Mouse (Mus musculus): ENCODE results near the gene Zdbf2. TPM values are rescaled to one million over a fixed set of nuclear protein-coding genes. Genes with fewer than 3 reads are reported as not detected.
A peak's percentile ranks its signal among the peaks of the same experiment; 100 is the strongest.

Zdbf2 gene
- polyA plus RNA-seq, 1 experiment, result under 0.01 TPM

GRCm38 (mm10) chr1:63259916-63260741 lies 12.9 kb upstream of the Zdbf2 start:
- H3K9me3 ChIP-seq (ENCODE audit: control insufficient read depth, low read length), result no peaks in the 10 kb centered on the region
- peaks cover 99% of the 10 kb centered on the region for H3K27me3 ChIP-seq (ENCODE audit: control insufficient read depth)
- no peak for TF ChIP-seq TAL1 (IDR thresholded peaks at IDR 0.05; ENCODE audit: low read length)
- TF ChIP-seq GATA1 (IDR thresholded peaks at IDR 0.05; ENCODE audit: low read length), result no peak
- H3K36me3 ChIP-seq (ENCODE audit: control insufficient read depth), result no peaks in the 10 kb centered on the region
- no peaks in the 10 kb centered on the region for H3K4me1 ChIP-seq (ENCODE audit: control insufficient read depth)
- no peak overlapping the region for H3K4me3 ChIP-seq (replicated peaks)

GRCm38 (mm10) chr1:63260742-63261033 lies 12.4 kb upstream of the Zdbf2 start:
- Histone ChIP-seq H3K36me3 (ENCODE audit: control insufficient read depth) (no peaks in the 10 kb centered on the region), H3K4me1 (ENCODE audit: control insufficient read depth) (no peaks in the 10 kb centered on the region), H3K9me3 (ENCODE audit: control insufficient read depth, low read length) (no peaks in the 10 kb centered on the region), H3K4me3 (replicated peaks) (no peak overlapping the region), H3K27me3 (ENCODE audit: control insufficient read depth) (peaks cover 99% of the 10 kb centered on the region)
- TF ChIP-seq TAL1 (IDR thresholded peaks at IDR 0.05; ENCODE audit: low read length), result no peak
- no peak for TF ChIP-seq GATA1 (IDR thresholded peaks at IDR 0.05; ENCODE audit: low read length)

- TF ChIP-seq TAL1 (IDR thresholded peaks at IDR 0.05; ENCODE audit: low read length) (no peak), GATA1 (IDR thresholded peaks at IDR 0.05; ENCODE audit: low read length) (no peak)
- H3K9me3 ChIP-seq (ENCODE audit: control insufficient read depth, low read length), result no peaks in the 10 kb centered on the region
- H3K4me3 ChIP-seq (replicated peaks), result no peak overlapping the region
- H3K36me3 ChIP-seq (ENCODE audit: control insufficient read depth), result no peaks in the 10 kb centered on the region
- H3K27me3 ChIP-seq (ENCODE audit: control insufficient read depth), result peaks cover 99% of the 10 kb centered on the region
- no peaks in the 10 kb centered on the region for H3K4me1 ChIP-seq (ENCODE audit: control insufficient read depth)
Observed at GRCm38 (mm10) chr1:63261041-63261590, 11.9 kb upstream of the Zdbf2 start.

- Histone ChIP-seq H3K4me1 (ENCODE audit: control insufficient read depth) (no peaks in the 10 kb centered on the region), H3K36me3 (ENCODE audit: control insufficient read depth) (no peaks in the 10 kb centered on the region), H3K27me3 (ENCODE audit: control insufficient read depth) (peaks cover 99% of the 10 kb centered on the region), H3K4me3 (replicated peaks) (no peak overlapping the region), H3K9me3 (ENCODE audit: control insufficient read depth, low read length) (no peaks in the 10 kb centered on the region)
- no peak for TF ChIP-seq TAL1 (IDR thresholded peaks at IDR 0.05; ENCODE audit: low read length)
- no peak for TF ChIP-seq GATA1 (IDR thresholded peaks at IDR 0.05; ENCODE audit: low read length)
Observed at GRCm38 (mm10) chr1:63263671-63264070, 9.4 kb upstream of the Zdbf2 start.

GRCm38 (mm10) chr1:63265461-63265860 lies 7.6 kb upstream of the Zdbf2 start:
- H3K9me3 ChIP-seq (ENCODE audit: control insufficient read depth, low read length), result no peaks in the 10 kb centered on the region
- H3K4me3 ChIP-seq (replicated peaks), result no peak overlapping the region
- peaks cover 99% of the 10 kb centered on the region for H3K27me3 ChIP-seq (ENCODE audit: control insufficient read depth)
- no peak for TF ChIP-seq GATA1 (IDR thresholded peaks at IDR 0.05; ENCODE audit: low read length)
- no peak for TF ChIP-seq TAL1 (IDR thresholded peaks at IDR 0.05; ENCODE audit: low read length)
- H3K4me1 ChIP-seq (ENCODE audit: control insufficient read depth), result no peaks in the 10 kb centered on the region
- no peaks in the 10 kb centered on the region for H3K36me3 ChIP-seq (ENCODE audit: control insufficient read depth)

- no peaks in the 10 kb centered on the region for H3K36me3 ChIP-seq (ENCODE audit: control insufficient read depth)
- H3K4me3 ChIP-seq (replicated peaks), result no peak overlapping the region
- no peaks in the 10 kb centered on the region for H3K4me1 ChIP-seq (ENCODE audit: control insufficient read depth)
- H3K27me3 ChIP-seq (ENCODE audit: control insufficient read depth), result peaks cover 99% of the 10 kb centered on the region
- H3K9me3 ChIP-seq (ENCODE audit: control insufficient read depth, low read length), result no peaks in the 10 kb centered on the region
- no peak for TF ChIP-seq TAL1 (IDR thresholded peaks at IDR 0.05; ENCODE audit: low read length)
- no peak for TF ChIP-seq GATA1 (IDR thresholded peaks at IDR 0.05; ENCODE audit: low read length)
Observed at GRCm38 (mm10) chr1:63266121-63266520, 6.9 kb upstream of the Zdbf2 start.

GRCm38 (mm10) chr1:63266716-63267115 lies 6.3 kb upstream of the Zdbf2 start:
- Histone ChIP-seq H3K27me3 (ENCODE audit: control insufficient read depth) (peaks cover 98% of the 10 kb centered on the region), H3K4me1 (ENCODE audit: control insufficient read depth) (no peaks in the 10 kb centered on the region), H3K9me3 (ENCODE audit: control insufficient read depth, low read length) (no peaks in the 10 kb centered on the region), H3K36me3 (ENCODE audit: control insufficient read depth) (no peaks in the 10 kb centered on the region), H3K4me3 (replicated peaks) (no peak overlapping the region)
- TF ChIP-seq TAL1 (IDR thresholded peaks at IDR 0.05; ENCODE audit: low read length) (no peak), GATA1 (IDR thresholded peaks at IDR 0.05; ENCODE audit: low read length) (no peak)

- no peaks in the 10 kb centered on the region for H3K4me1 ChIP-seq (ENCODE audit: control insufficient read depth)
- no peak for TF ChIP-seq GATA1 (IDR thresholded peaks at IDR 0.05; ENCODE audit: low read length)
- TF ChIP-seq TAL1 (IDR thresholded peaks at IDR 0.05; ENCODE audit: low read length), result no peak
- no peaks in the 10 kb centered on the region; the same call in 1 of the 2 replicates for H3K9me3 ChIP-seq (ENCODE audit: control insufficient read depth, low read length)
- H3K4me3 ChIP-seq (replicated peaks), result no peak overlapping the region
- no peaks in the 10 kb centered on the region for H3K36me3 ChIP-seq (ENCODE audit: control insufficient read depth)
- peaks cover 91% of the 10 kb centered on the region for H3K27me3 ChIP-seq (ENCODE audit: control insufficient read depth)
Observed at GRCm38 (mm10) chr1:63272125-63272675, 865 bp upstream of the Zdbf2 start.

GRCm38 (mm10) chr1:63273339-63273951 lies 380 bp downstream of the Zdbf2 start:
- no peaks in the 10 kb centered on the region; the same call in 1 of the 2 replicates for H3K9me3 ChIP-seq (ENCODE audit: control insufficient read depth, low read length)
- peaks cover 90% of the 10 kb centered on the region for H3K27me3 ChIP-seq (ENCODE audit: control insufficient read depth)
- no peaks in the 10 kb centered on the region for H3K36me3 ChIP-seq (ENCODE audit: control insufficient read depth)
- TF ChIP-seq TAL1 (IDR thresholded peaks at IDR 0.05; ENCODE audit: low read length), result no peak
- no peak for TF ChIP-seq GATA1 (IDR thresholded peaks at IDR 0.05; ENCODE audit: low read length)
- no peaks in the 10 kb centered on the region for H3K4me1 ChIP-seq (ENCODE audit: control insufficient read depth)
- H3K4me3 ChIP-seq (replicated peaks), result peak overlapping the region; percentile 26

Data from erythroblast, embryonic 14.5 days (primary cell).